Mouse (Mus musculus): Measurements from ENCODE around the gene 2210016F16Rik. TPM values are rescaled to one million over a fixed set of nuclear protein-coding genes. Genes with fewer than 3 reads are reported as not detected.
"Not testable (repeated sequence)": the region's sequence is repeated elsewhere in the genome, so short reads cannot be mapped to it uniquely, and the experiment has no call there.

2210016F16Rik gene
- total RNA-seq (2015; ENCODE audit: low replicate concordance) (4.8 and 6.7 TPM in 2 replicates), total RNA-seq (2017; ENCODE audit: low replicate concordance) (2.2 and 3.1 TPM in 2 replicates)

- ATAC-seq (replicated peaks; ENCODE audit: low FRiP score, poor library complexity, severe bottlenecking), result peak; percentile 70
These were observed at the start of gene 2210016F16Rik for GRCm38 (mm10) chr13:58384779-58385546. TSS of gene 2210016F16Rik (minus strand) at chr13:58385225.

DNA sequence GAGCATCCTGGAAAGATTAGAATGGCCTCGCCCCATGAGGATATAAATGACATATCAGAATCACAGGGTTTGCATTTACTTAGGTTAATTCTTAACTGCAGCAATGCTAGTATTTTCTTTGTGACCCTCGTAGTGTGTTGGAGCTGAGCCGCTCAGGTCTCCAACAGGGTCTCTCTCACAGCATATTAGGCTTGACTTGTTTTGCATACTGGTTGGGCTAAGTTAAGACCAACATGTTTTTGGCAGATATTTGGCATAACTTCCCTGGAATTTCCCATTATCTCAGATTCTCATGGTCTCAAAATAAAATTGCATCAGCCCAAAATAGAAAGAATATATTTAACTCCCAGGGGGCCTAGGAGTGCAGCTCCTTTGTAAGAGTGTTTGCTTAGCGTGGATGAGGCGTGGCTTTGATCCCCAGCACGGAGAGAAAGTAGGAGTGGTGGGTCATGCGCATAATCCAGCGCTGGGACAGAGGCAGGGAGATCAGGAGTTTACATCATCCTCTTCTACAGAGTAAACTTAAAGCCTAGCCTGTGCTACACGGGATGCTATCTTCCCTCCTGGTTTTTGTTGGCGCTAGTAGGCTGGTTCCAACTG, 38.1 kb upstream of the 2210016F16Rik start:
- ATAC-seq (replicated peaks; ENCODE audit: low FRiP score, poor library complexity, severe bottlenecking), result no peak

DNA sequence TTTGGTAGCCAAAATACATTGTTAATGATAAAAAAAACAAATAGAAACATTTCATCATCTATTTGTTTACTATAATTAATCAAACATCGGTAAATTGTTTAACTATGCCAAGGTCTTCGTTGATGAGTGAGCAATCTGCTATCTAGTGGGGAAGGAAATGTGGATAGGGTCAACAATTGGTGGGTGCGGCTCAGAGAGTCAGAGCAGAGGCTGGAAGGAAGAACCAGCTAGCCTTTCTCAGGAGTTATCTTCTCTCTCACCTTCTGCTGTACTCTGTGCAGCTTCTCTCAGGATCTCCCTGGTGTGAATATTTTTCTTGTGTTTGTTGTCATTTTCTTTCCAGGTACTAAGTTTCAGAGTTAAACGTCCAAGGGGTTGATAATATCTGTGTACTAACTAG, 37.2 kb upstream of the 2210016F16Rik start:
- no peak for ATAC-seq (replicated peaks; ENCODE audit: low FRiP score, poor library complexity, severe bottlenecking)

- no peak for ATAC-seq (replicated peaks; ENCODE audit: low FRiP score, poor library complexity, severe bottlenecking)
These were observed 36.0 kb upstream of the 2210016F16Rik start for GRCm38 (mm10) chr13:58421026-58421425.

DNA sequence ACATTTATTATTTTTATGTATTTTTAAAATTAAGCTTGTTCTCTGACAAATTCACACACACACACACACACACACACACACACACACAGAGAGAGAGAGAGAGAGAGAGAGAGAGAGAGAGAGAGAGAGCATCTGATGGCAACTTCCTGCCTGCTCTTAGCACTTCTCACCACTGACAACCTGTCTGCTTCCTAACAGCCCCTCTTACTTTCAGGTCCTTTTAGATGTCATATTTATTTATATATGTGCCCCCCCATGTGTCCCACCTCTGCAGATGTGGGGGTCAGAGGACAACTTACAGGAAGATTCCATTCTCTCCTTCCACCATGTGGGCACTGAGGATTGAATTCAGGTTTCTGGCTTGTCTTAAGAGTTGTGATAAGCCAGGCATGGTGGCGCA, 34.2 kb upstream of the 2210016F16Rik start:
- ATAC-seq (replicated peaks; ENCODE audit: low FRiP score, poor library complexity, severe bottlenecking), result no peak

DNA sequence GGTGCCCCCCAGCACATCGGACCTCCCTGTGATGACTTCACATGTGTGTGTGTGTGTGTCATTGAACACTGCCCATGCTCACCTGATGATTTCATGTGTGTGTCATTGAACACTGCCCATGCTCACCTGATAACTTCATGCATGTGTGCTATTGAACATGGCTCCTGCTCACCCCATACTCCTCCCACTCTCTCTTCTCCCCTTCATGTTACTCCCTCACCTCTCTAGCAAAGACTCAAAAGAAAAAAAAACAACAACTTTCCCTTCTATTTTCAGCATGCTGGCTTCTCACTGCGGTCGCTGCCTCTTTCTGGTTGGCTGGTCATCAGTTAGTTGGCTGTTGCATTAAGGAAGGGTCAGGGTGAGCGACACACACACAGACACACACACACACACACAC, 33.6 kb upstream of the 2210016F16Rik start:
- no peak for ATAC-seq (replicated peaks; ENCODE audit: low FRiP score, poor library complexity, severe bottlenecking)

DNA sequence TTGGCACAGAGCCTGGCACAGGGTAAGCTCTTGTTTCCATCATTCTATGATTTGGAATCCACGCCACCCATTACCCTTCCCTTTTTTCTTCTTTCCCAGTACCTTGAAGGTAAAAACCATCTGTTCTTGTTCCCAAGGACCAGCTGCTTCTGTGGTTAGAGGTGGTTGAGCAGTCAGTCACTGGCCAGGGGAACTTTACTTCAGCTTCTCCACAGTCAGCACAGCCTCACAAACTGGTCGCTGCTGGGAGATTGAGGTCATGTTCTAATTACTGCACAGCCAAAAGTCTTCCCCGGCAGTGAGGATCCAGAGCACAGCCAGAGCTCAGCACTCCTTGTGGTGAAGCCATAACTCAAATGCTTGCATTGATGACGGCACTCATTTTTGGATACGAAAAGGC, 30.8 kb upstream of the 2210016F16Rik start:
- no peak for ATAC-seq (replicated peaks; ENCODE audit: low FRiP score, poor library complexity, severe bottlenecking)

GRCm38 (mm10) chr13:58415374-58415773, 30.3 kb upstream of the 2210016F16Rik start:
- ATAC-seq (replicated peaks; ENCODE audit: low FRiP score, poor library complexity, severe bottlenecking), result no peak

DNA sequence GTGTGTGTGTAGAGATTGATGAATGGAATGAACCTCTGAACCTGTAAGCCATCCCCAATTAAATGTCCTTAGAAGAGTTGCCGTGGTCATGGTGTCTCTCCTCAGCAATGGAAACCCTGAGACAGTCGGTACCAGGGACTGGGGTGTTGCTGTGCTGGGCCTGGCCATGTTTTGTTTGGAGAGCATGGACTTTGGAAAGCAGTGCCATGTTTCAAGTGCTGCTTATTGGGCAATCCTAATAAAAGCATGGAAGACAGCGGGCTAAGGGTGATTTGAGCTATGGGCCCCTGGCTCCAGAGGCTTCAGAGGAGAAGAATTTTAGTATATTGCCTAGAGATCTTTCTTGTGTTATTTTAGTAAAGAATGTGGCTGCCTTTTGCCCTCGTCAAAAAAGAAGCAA, 26.0 kb upstream of the 2210016F16Rik start:
- ATAC-seq (replicated peaks; ENCODE audit: low FRiP score, poor library complexity, severe bottlenecking), result no peak

DNA sequence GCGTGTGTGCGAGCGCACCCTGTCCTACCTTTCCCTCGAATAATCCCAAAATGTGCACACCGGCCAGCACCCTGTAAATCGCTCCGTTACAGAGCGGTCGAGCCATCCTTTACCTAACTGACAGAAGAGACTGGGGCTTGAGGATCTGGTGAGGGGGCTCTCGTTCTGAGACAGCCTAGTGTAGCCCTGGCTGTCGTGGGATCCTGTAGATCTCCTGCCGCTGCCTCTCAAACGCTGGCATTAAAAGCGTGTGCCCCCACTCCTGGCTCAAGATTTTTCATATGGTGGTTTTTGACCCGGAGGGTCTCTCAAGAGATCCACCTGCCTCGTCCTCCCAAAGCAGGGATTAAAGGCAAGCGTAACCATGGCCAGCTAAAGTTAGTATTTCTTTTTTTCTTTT, 18.2 kb upstream of the 2210016F16Rik start, which contains the start of gene Hnrnpk:
Gene Hnrnpk, minus strand, starts transcription at position 101 of the 400 bp plus-strand sequence.
- not testable (repeated sequence) for ATAC-seq (replicated peaks; ENCODE audit: low FRiP score, poor library complexity, severe bottlenecking)

DNA sequence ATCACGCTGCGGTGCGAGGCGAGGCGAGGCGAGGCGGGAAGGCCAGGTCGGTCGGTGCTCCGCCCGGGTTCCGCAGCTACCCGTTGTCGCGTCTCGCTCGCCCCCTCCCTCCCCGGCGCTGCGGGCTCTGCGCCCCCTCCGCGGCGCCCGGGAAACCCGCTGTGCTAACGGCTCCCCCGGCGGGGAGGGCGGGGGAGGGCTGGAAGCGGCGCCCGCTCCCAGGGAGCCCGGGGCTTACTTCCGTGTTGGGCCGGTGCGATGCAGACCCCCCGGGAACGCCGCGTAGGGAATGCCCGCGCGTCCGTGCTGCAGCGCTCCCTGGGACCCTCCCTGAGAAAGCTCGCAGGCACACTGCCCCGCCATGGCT, 17.7 kb upstream of the 2210016F16Rik start:
- ATAC-seq (replicated peaks; ENCODE audit: low FRiP score, poor library complexity, severe bottlenecking), result no peak

- peak; percentile 91 for ATAC-seq (replicated peaks; ENCODE audit: low FRiP score, poor library complexity, severe bottlenecking)
These were observed 17.1 kb upstream of the 2210016F16Rik start, which contains the start of gene Rmi1 for GRCm38 (mm10) chr13:58402003-58402743. TSS of gene Rmi1 (plus strand) at chr13:58402248.

- ATAC-seq (replicated peaks; ENCODE audit: low FRiP score, poor library complexity, severe bottlenecking), result peak; percentile 31; the same call in 1 of the 2 replicates
These were observed 16.3 kb upstream of the 2210016F16Rik start for GRCm38 (mm10) chr13:58401135-58402002.

- ATAC-seq (replicated peaks; ENCODE audit: low FRiP score, poor library complexity, severe bottlenecking), result no peak
These were observed 15.6 kb upstream of the 2210016F16Rik start for GRCm38 (mm10) chr13:58400576-58400975.

DNA sequence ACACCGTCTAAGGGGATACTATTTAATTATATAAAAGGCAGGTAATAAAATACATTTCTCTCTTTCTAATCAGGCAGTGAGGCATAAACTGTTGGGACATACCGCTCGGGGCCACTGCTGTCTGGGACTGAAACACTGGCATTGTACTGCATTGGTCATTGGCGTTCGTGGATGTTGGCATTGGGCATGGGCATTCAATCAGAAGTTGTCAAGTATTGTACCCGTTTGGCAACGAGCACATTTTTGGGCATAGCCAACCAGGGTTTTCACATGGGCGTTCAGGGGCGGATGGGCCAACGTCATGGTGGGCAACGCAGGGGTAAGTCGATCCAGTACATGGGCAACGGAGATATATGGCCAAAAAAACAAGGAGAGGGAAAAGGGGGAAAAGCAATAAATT, 12.6 kb upstream of the 2210016F16Rik start:
- no peak for ATAC-seq (replicated peaks; ENCODE audit: low FRiP score, poor library complexity, severe bottlenecking)

DNA sequence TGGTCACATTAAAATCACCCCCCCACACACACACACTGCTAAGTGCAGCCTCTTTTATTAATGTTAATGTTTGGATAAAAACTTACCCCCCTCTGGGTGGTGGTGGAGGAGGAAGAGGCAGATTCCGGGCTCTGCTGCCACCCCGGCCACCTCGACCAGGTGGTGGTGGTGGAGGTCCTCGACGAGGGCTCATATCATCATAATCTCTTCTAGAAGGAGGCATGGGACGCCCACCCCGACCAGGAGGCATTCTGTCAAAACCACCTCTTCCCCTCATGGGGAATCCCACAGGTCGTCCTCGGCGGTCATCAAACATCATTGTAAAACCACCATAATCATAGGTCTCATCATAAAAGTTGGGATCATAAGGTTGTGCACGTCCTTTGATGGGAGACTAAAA, 9.4 kb upstream of the 2210016F16Rik start:
- not testable (repeated sequence) for ATAC-seq (replicated peaks; ENCODE audit: low FRiP score, poor library complexity, severe bottlenecking)

DNA sequence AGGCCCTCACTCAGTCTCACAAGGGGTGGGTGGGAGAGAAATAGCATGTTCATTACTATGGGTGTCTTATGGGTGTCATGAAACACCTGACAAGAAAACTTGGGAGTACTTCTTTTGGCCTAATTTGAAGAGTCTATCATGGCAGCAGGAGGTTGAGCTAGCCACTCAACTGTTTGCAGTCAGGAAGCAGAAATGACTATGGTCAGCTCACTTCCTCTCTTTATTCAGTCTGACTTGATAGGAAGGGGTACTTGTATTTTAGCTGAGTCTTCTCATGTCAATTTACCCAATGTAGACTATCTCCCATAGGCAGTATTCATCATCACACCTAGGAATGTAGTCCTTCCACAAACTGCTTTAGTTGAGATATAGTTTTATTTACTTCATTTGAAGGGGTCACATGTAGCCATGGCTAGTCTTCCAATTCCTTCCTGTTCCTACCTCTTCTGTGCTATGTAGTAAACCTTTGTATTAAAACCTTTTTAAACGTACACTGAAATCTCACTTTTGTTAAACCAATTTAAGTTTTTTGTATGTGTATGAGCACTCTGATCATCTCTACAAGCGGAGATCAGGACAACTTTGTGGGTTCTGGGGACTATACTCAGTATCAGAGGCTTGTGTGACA, 4.4 kb upstream of the 2210016F16Rik start:
- ATAC-seq (replicated peaks; ENCODE audit: low FRiP score, poor library complexity, severe bottlenecking), result no peak

DNA sequence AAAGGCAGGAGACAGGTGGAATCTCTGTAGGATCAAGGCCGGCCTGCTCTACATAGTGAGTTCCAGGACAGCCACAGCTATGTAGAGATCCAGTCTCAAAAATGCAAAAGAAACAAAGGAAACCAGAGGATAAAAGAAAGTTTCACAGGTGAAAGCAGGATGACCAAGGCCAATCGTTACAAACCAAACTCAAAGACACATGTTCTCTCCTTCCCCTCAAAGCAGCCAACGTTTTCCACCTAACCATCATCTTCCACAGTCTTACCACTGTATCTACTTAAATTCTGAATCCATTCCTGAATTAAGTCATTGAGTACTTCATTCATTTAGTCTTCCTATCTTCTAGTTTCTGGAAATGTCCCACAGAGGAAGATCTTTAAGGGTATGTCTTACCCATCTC, 3.4 kb upstream of the 2210016F16Rik start:
- no peak for ATAC-seq (replicated peaks; ENCODE audit: low FRiP score, poor library complexity, severe bottlenecking)

DNA sequence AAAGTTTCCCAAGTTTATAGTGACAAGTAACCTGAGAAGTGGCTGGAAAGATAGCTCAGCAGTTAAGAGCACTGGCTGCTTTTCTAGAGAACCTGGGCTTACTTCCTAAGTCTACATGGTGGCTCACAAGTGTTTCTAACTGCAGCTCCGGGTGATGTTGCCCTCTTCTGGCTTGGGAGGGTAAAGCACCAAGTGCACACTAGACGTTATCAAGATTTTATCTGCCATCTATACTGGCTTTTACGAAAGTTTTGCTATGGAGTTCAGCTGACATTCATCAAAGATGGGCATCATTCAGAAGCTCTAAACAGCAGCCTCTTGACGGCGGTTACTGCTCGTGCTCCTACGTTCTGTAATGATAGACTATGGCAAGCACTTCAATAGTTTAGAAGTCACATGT, 2.9 kb upstream of the 2210016F16Rik start:
- peak; percentile 69 for ATAC-seq (replicated peaks; ENCODE audit: low FRiP score, poor library complexity, severe bottlenecking)

Data from erythroblast, adult 5-6 weeks (primary cell).